Mouse (Mus musculus) ES-E14 (cell line): Measurements from ENCODE around the gene Nrde2. TPM values are rescaled to one million over a fixed set of nuclear protein-coding genes. Genes with fewer than 3 reads are reported as not detected.

Source experiments
- DNase-seq: peaks from one replicate; pipeline ENCODE4 v3.0.0-alpha.2; 2013; ENCODE audit warnings: low read depth, low spot score
- H3K27ac ChIP-seq: 2 replicates; pipeline ENCODE4 v1.5.1; 2012; ENCODE audit warnings: low read depth, mild to moderate bottlenecking, low read length, moderate library complexity, mixed read lengths; ENCODE audit not compliant: poor library complexity, insufficient read depth, severe bottlenecking
- H3K36me3 ChIP-seq: 2 replicates; pipeline ENCODE4 v1.6.1; 2012; ENCODE audit warnings: mild to moderate bottlenecking, low read length, moderate library complexity, mixed read lengths; ENCODE audit not compliant: control insufficient read depth, poor library complexity, insufficient read depth, severe bottlenecking
- H3K4me1 ChIP-seq, 2 experiments: fragments of 150-350 bp in 1 of 2; sonication (generic) in 1 of 2; 2 replicates each; pipeline ENCODE4 v1.6.1; 2012; ENCODE audit warnings: low read length in 2 of 2, mild to moderate bottlenecking in 1 of 2, mixed read lengths in 1 of 2; ENCODE audit not compliant: control insufficient read depth in 2 of 2, insufficient read depth in 2 of 2, poor library complexity in 1 of 2
- H3K4me3 ChIP-seq, 2 experiments: fragments of 150-350 bp in 1 of 2; sonication (generic) in 1 of 2; 2 replicates each; pipeline ENCODE4 v1.5.1; 2012; ENCODE audit warnings: low read length in 2 of 2, low read depth in 1 of 2, mild to moderate bottlenecking in 1 of 2, mixed read lengths in 1 of 2; ENCODE audit not compliant: insufficient read depth in 1 of 2, poor library complexity in 1 of 2, severe bottlenecking in 1 of 2
- H3K9ac ChIP-seq: 2 replicates; pipeline ENCODE4 v1.6.1; 2012; ENCODE audit warnings: low read depth, mild to moderate bottlenecking, low read length, mixed read lengths; ENCODE audit not compliant: poor library complexity, insufficient read depth, severe bottlenecking
- H3K9me3 ChIP-seq: fragments of 150-350 bp; sonication (generic); 2 replicates; pipeline ENCODE4 v1.6.1; 2012; ENCODE audit warnings: low read depth, mild to moderate bottlenecking, low read length; ENCODE audit not compliant: control insufficient read depth, insufficient read depth
- CHD2 ChIP-seq: IDR thresholded peaks from 2 replicates; pipeline ENCODE4 v1.6.1; 2014; ENCODE audit warnings: mild to moderate bottlenecking, low read depth, low read length, inconsistent platforms
- HCFC1 ChIP-seq: IDR thresholded peaks from 2 replicates; pipeline ENCODE4 v1.6.1; 2012; ENCODE audit warnings: low read length, inconsistent platforms, borderline replicate concordance; ENCODE audit not compliant: insufficient read depth
- MAFK ChIP-seq: IDR thresholded peaks from 2 replicates; pipeline ENCODE4 v1.6.1; 2014; ENCODE audit warnings: mild to moderate bottlenecking, low read depth, low read length, inconsistent platforms; ENCODE audit not compliant: insufficient read depth
- ZC3H11A ChIP-seq: IDR thresholded peaks from 2 replicates; pipeline ENCODE4 v1.6.1; 2012; ENCODE audit warnings: low read depth, mild to moderate bottlenecking, inconsistent platforms, low read length, borderline replicate concordance
- ZNF384 ChIP-seq: IDR thresholded peaks from 2 replicates; pipeline ENCODE4 v1.6.1; 2012; ENCODE audit warnings: low read depth, low read length, inconsistent platforms
- in situ Hi-C, 2 experiments: fragments of 600-800 bp; cut with MboI; formaldehyde crosslinking; loops; one replicate each; pipeline ENCODE4 v1.15.1; 2025; ENCODE audit warnings: low sequenced_read_pairs in 2 of 2, inconsistent platforms in 1 of 2; ENCODE audit not compliant: unreplicated experiment in 2 of 2
- total RNA-seq: library from RNA; depleted of rRNA; stranded (reverse); fragments of 300-350 nt; gene quantifications from 2 replicates; pipeline ENCODE4 v1.2.3, GENCODE M21; 2012

The Nrde2 gene
- total RNA-seq, 1 experiment: 36.4 TPM

DNA sequence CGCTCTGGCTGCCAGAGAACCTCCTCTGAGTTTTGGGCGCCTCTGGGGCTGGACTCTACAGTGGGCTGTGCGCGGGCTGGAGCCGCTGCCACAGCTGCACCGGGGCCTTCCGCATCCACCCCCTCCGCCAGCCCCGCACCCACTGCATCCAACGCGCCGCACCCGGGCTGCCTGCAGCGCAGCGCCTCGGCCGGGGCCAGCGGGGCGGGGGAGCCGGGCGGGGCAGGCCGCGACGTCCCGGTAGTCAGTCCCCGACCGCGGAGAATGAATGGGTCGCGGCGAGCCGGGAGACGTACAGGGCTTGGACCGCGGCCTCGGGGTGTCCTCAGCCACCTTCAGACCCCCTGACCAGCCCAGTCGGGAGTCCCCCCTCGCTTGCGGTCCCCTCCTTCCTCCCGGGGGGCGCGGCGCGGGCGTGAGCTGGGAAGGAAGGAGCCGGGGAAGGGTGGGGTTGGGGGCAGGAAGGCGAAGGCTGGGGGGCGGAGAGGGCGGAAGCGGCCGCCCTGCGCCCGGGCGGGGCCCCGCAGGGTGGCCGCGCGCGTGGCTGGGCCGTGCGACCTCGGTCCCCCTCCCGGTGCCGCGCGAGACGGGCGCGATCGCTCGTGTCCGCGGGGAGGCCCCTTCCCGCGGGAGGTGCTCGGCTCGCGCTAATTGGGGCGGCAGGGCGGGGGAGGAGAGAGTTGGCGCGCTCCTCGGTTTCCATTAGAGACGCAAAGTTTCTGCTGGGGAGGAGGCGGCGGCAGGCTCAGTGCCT is 40.6 kb upstream of the Nrde2 start:
- in situ Hi-C loops: no loop called here
- Histone ChIP-seq H3K9me3 (no peaks in the 10 kb centered on the region), H3K9ac (peak overlapping the region; percentile 83), H3K36me3 (peaks cover 19% of the 10 kb centered on the region), H3K4me3 (peak overlapping the region; percentile 80 to 86), H3K27ac (no peak overlapping the region), H3K4me1 (peaks cover 0 to 4% of the 10 kb centered on the region in 2 experiments; a peak in 3 of 4 replicates)
- no peak for DNase-seq
- TF ChIP-seq HCFC1: no peak
- TF ChIP-seq ZC3H11A: no peak
- TF ChIP-seq ZNF384: no peak
- TF ChIP-seq CHD2: no peak
- no peak for TF ChIP-seq MAFK

- Histone ChIP-seq H3K4me3 (peak within 1 kb of the TSS; percentile 80 to 86), H3K9ac (peak within 1 kb of the TSS; percentile 83), H3K27ac (no peak within 1 kb of the TSS), H3K36me3 (peaks cover 14% of the 10 kb centered on the region), H3K9me3 (no peaks in the 10 kb centered on the region), H3K4me1 (peaks cover 0 to 6% of the 10 kb centered on the region in 2 experiments; a peak in 3 of 4 replicates)
- in situ Hi-C loops: no loop called here
- TF ChIP-seq HCFC1 (peak; percentile 77; the same call in 1 of the 2 replicates), CHD2 (peak; percentile 69; the same call in 1 of the 2 replicates), ZC3H11A (no peak), ZNF384 (no peak)
- peak; percentile 74 for DNase-seq
Measured at GRCm38 (mm10) chr12:100198967-100199660, 39.7 kb upstream of the Nrde2 start, which contains the start of gene Calm1. Gene Calm1, plus strand, starts transcription at chr12:100199435.

- Histone ChIP-seq H3K4me3 (no peak overlapping the region), H3K36me3 (no peaks in the 10 kb centered on the region), H3K9me3 (no peaks in the 10 kb centered on the region), H3K27ac (no peak overlapping the region), H3K4me1 (peaks cover 0 to 6% of the 10 kb centered on the region in 2 experiments; a peak in 3 of 4 replicates), H3K9ac (no peak overlapping the region)
- no peak for TF ChIP-seq MAFK
- no peak for TF ChIP-seq ZNF384
- no peak for DNase-seq
- in situ Hi-C loops: no loop called here
Measured at GRCm38 (mm10) chr12:100196786-100197185, 37.3 kb upstream of the Nrde2 start.

DNA sequence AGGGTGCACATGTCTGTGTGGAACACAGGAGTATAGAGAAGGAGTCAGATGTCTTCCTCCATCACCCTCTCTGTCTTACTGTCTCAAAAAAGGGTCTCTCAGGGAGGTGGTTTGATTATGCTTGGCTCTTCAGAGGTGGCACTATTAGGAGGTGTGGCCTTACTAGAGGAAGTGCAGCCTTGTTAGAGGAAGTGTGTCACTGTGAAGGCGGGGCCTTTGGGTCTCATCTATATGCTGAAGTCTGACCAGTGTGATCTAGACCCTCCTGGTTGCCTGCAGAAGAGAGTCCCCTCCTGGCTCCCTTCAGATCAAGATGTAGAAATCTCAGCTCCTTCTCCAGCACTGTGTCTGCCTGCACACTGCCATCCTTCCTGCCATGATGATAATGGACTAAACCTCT is 34.7 kb upstream of the Nrde2 start:
- in situ Hi-C loops: no loop called here
- no peak overlapping the region for H3K27ac ChIP-seq

More for the DNA sequence above, 34.7 kb upstream of the Nrde2 start:
- Histone ChIP-seq H3K4me3 (no peak overlapping the region), H3K9me3 (no peaks in the 10 kb centered on the region), H3K9ac (no peak overlapping the region), H3K36me3 (no peaks in the 10 kb centered on the region), H3K4me1 (peaks cover 0 to 8% of the 10 kb centered on the region in 2 experiments; a peak in 1 of 4 replicates)
- no peak for DNase-seq
- TF ChIP-seq HCFC1: no peak
- TF ChIP-seq MAFK: no peak
- TF ChIP-seq ZNF384: no peak
